Mouse (Mus musculus): ENCODE results near the gene Heyl.

DNA sequence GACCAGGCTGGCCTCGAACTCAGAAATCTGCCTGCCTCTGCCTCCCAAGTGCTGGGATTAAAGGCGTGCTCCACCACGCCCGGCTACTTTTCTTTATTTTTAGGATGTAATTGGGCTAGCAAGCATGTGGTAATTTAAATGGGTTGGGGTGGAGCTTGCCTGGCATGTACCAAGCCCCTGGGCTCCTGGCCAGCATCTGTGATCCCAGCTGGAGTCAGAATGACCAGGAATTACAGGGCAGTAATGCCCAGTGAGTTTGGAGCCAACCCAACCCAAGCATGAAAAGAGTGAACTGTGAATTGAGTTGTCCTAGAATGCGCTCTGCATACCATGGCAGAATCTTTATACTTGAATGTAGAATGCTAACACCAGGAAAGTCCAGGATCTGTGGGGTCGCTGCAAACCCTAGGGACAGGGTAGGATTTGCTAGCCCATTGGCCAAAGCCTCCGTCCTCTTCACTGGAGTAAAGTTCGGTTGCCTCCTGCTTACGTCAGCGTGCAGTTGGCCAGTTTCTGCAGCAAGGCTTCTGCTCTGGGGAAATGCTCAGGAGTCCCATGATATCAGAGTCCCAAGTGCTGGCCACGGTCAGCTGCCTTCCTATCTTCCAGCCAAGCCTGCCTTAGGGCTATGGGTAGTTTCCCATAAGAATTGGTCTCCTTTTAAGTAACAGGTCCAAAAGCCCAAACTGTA lies 65.8 kb downstream of the Heyl start:
- TF ChIP-seq GATA1 (IDR thresholded peaks at IDR 0.05; ENCODE audit: low read depth, low read length), result no peak
- no peak for TF ChIP-seq CTCF (IDR thresholded peaks at IDR 0.05 in 2 of 3, conservative IDR thresholded peaks at IDR 0.05 in 1 of 3; ENCODE audit: control insufficient read depth in 1 of 3, insufficient read depth in 1 of 3, low read depth in 2 of 3, low read length in 3 of 3, poor library complexity in 1 of 3, severe bottlenecking in 1 of 3)
- TF ChIP-seq ELF1 (IDR thresholded peaks at IDR 0.05; ENCODE audit: low read depth, low read length), result no peak
- no peak for TF ChIP-seq CHD2 (IDR thresholded peaks at IDR 0.05; ENCODE audit: low read length)
- TF ChIP-seq USF1 (IDR thresholded peaks at IDR 0.05; ENCODE audit: low read depth, low read length), result no peak
- TF ChIP-seq E2F4 (IDR thresholded peaks at IDR 0.05; ENCODE audit: borderline replicate concordance, low read depth, low read length), result no peak
- TF ChIP-seq POLR2A (IDR thresholded peaks at IDR 0.05; ENCODE audit: control insufficient read depth in 1 of 2, insufficient read depth in 1 of 2, low read depth in 1 of 2, low read length in 2 of 2, poor library complexity in 1 of 2), result no peak
- TF ChIP-seq MYC (IDR thresholded peaks at IDR 0.05; ENCODE audit: low read depth, low read length), result no peak

Data from MEL (cell line).